Comparison of ENCODE assay signal across 33 mouse cellular contexts in the genomic region with DNA sequence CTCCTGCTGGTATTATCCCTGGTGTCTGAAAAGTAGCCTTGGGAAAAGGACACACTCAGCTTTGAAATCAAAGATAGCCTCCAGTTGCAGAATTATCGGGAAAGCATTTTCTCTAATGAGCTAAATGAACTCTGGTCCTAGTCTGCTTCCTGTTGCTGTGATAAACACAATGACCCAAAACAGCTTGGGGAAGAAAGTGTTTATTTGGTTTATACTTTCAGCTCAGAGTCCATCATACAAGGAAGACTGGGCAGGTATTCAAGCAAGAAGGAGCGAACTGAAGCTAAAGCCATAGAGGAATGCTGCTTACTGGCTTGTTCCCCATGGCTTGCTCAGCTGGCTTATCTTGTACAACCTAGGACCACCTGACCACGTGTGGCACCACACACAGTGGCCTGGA.
"Had no signal": no experiment of that assay in that cellular context is flagged by ENCODE, and none has a peak within 500 bp of the region (broad histone marks: within the 10 kb centered on the region; RNA-seq: fewer than 3 reads in every experiment).

No protein-coding gene starts in this region.

- H3K9ac ChIP-seq: heart, embryonic 12.5 days; heart, embryonic 13.5 days; heart, embryonic 15.5 days; hindbrain, embryonic 12.5 days; hindbrain, embryonic 13.5 days; hindbrain, embryonic 14.5 days; hindbrain, embryonic 15.5 days; intestine, embryonic 15.5 days; kidney, embryonic 15.5 days had no signal

- H3K4me3 ChIP-seq: heart, embryonic 10.5 days; heart, embryonic 12.5 days; heart, embryonic 13.5 days; heart, embryonic 15.5 days; hindbrain, embryonic 10.5 days; hindbrain, embryonic 12.5 days; hindbrain, embryonic 13.5 days; hindbrain, embryonic 15.5 days; intestine, embryonic 15.5 days; kidney, embryonic 15.5 days; layer of hippocampus, adult 2 months; left cerebral cortex, adult 2 months had no signal

- H3K4me2 ChIP-seq: heart, embryonic 11.5 days; heart, embryonic 12.5 days; heart, embryonic 13.5 days; heart, embryonic 15.5 days; hindbrain, embryonic 12.5 days; hindbrain, embryonic 13.5 days; hindbrain, embryonic 14.5 days; hindbrain, embryonic 15.5 days; intestine, embryonic 15.5 days; kidney, embryonic 15.5 days had no signal

- ATAC-seq: hindbrain, embryonic 16.5 days; hindbrain, postnatal 0 days; inflammation-experienced regulatory T-cells, adult 6 months; intestine, embryonic 15.5 days; intestine, embryonic 16.5 days; intestine, postnatal 0 days had no signal

- H3K4me1 ChIP-seq: heart, embryonic 10.5 days; heart, embryonic 12.5 days; heart, embryonic 13.5 days; heart, embryonic 15.5 days; hindbrain, embryonic 10.5 days; hindbrain, embryonic 12.5 days; hindbrain, embryonic 13.5 days; hindbrain, embryonic 15.5 days; intestine, embryonic 15.5 days; kidney, embryonic 15.5 days had no signal

- H3K36me3 ChIP-seq: heart, embryonic 10.5 days; heart, embryonic 12.5 days; heart, embryonic 13.5 days; heart, embryonic 15.5 days; hindbrain, embryonic 10.5 days; hindbrain, embryonic 12.5 days; hindbrain, embryonic 13.5 days; hindbrain, embryonic 15.5 days; intestine, embryonic 15.5 days; kidney, embryonic 15.5 days had no signal

- H3K9me3 ChIP-seq: heart, embryonic 10.5 days; heart, embryonic 12.5 days; heart, embryonic 13.5 days; heart, embryonic 15.5 days; hindbrain, embryonic 10.5 days; hindbrain, embryonic 12.5 days; hindbrain, embryonic 13.5 days; hindbrain, embryonic 15.5 days; intestine, embryonic 15.5 days; kidney, embryonic 15.5 days had no signal

- H3K27me3 ChIP-seq: heart, embryonic 12.5 days; heart, embryonic 13.5 days; heart, embryonic 15.5 days; hindbrain, embryonic 12.5 days; hindbrain, embryonic 13.5 days; hindbrain, embryonic 15.5 days; intestine, embryonic 15.5 days; kidney, embryonic 15.5 days had no signal

- DNase-seq: heart, postnatal 10 days; heart, postnatal 14 days; heart, postnatal 36 days; heart, postnatal 4 days; kidney, adult 11 months; kidney, adult 18-20 months; kidney, adult 8-10 months; kidney, postnatal 10 days; kidney, postnatal 14 days; kidney, postnatal 36 days; kidney, postnatal 4 days; layer of hippocampus, adult 9-11 months; layer of hippocampus, postnatal 36 days had no signal

- H3K27ac ChIP-seq: heart, embryonic 10.5 days; heart, embryonic 13.5 days; heart, embryonic 15.5 days; hindbrain, embryonic 10.5 days; hindbrain, embryonic 12.5 days; hindbrain, embryonic 13.5 days; hindbrain, embryonic 14.5 days; hindbrain, embryonic 15.5 days; hindbrain, postnatal 0 days; intestine, embryonic 15.5 days; kidney, embryonic 15.5 days; kidney, postnatal 0 days; layer of hippocampus, adult 2 months; left cerebral cortex, adult 2 months had no signal
